Mouse (Mus musculus): ENCODE measurements at regions not wholly inside any gene's neighbourhood (a gene's known extent, or its start where the extent isn't known, plus 50 kb on each side); places are given as distances from the start of the nearest gene placed in this dataset.
"Not testable (repeated sequence)": the region's sequence is repeated elsewhere in the genome, so short reads cannot be mapped to it uniquely, and the experiment has no call there.

DNA sequence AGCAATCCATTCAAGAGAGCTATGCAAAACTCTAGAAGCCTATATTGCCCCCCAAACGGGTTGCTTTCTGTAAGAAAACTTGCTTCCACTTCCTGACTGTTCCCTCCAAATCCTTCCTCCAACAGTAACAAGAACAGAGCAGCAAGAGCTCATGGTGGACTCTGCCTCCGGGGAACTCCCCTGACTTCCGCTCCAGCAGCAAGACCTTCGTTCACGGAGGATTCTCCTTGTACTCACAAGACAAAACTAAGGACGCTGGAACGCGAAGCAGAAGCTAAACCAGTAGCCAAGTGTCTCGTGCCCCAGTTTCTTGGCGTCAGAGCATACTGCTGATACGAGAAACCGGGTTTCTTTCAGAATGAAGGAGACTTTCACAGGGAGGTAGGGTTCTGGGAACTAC, 50.7 kb downstream of the H2al2a start:
- no peak for DNase-seq

GRCm38 (mm10) chr2:17945369-17945915, 51.3 kb downstream of the H2al2a start:
- DNase-seq: no peak

DNA sequence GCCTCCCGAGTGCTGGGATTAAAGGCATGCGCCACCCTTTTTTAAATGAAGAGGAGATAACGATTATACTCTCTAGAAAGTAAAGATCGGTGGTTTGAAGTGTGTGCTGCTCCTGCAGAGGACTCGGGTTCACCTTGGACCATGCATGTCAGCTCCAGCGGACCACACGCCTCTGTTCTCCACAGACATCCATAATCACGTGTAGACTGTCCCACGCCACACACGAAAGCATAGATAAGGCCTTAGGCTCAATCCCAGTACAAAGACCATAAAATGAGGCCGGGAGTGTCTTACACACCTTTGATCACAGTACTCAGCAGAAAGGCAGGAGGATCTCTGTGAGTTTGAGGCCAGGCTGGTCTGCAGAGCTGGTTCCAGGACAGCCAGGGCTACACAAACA, 53.3 kb downstream of the H2al2a start:
- DNase-seq: no peak

DNA sequence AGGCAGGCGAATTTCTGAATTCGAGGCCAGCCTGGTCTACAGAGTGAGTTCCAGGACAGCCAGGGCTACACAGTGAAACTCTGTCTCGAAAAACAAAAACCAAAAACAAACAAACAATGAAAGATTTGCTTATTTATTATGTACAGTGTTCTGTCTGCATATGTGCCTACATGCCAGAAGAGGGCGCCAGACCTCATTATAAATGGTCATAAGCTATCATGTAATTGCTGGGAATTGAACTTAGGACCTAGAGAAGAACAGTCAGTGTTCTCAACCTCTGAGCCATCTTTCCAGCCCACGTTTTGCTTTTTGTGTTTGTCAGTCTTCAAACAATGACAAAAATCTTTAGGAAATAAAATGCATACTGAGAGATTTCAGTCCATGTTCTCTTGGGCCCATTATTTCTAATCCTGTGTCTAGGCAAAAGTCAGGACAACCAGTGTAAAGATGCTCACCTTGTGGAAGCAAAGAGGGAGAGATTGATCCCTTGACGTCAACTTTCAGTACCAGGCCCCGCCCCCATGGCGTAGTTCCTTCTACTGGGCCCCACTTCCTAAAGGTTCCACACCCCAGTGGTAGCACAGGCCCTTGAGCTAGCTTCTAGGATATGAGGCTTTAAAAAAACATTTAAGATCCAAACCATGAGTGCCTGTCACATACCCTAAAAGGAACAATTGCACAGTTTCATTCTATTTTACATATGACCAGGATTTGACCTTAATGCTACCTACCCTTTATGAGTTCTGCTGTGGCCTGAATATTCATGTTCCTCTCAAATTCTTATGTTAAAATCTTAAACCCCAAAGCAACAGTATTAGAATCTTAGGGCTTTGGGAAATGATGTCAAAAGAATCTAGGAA, 54.0 kb downstream of the H2al2a start:
- peak in 1 of 2 experiments; percentile 8 for DNase-seq

DNA sequence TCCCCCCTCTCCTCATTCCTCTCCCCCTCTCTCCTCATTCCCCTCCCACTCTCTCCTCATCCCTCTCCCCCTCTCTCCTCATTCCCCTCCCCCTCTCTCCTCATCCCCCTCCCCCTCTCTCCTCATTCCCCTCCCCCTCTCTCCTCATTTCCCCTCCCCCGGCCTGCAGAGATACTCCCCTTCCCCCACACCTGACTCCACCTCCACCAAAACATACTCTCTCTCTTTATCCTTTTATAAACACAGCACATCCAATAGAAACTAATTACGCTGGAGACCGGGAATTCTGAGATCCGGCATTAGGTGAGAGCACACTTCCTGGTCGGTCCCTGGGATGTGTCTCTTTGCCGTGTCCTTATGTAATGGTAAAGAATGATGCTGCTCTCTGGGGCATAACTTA, 54.8 kb downstream of the H2al2a start:
- no peak for DNase-seq

DNA sequence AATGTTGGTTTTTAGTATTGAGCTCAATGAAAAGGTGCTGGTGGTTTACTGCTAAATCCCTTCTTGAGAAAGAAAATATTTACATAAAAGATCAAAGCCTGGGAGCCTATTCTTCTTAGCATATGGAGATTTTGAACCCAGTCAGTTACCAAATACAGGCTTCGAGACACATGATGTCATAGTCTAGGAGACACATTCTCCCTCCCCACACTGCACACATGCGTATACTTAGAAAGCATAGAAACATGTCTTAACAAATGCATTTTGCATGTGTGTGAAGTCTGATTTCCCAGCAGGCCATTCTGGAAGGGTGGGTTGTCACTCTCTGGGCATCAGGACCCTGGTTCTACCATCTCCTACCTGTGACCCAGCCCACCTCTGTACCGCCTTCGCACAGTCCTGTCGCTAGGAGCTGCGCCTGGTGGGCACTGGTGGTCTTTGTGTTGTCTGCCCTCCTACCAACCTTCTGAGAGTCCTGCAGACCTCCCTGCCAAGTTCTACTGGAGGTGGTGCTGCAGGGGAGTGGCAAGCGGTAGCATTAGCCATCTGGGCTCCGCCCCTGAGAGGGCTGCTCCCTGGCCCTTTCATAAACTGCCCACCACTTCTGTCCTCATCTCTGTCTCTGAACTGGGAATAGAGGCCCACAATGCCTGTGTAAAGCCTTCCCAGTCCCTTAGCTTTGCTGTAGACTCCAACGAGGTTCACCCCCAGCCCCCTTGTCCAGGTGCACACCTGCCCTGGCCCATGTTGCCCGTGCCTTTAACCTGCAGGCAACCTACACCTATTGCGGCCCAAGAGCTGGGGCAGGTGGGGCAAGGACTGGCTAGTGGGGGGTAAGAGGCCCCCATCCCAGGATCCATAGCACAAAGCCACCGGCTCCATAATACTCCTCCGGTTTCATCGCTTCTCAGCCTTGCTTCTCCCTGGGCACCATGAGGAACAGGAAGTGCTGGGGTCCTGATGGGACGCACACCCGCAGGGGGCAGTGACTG, 56.6 kb downstream of the H2al2a start:
- not testable (repeated sequence) for DNase-seq

GRCm38 (mm10) chr2:17939183-17939856, 57.4 kb downstream of the H2al2a start:
- DNase-seq: no peak

DNA sequence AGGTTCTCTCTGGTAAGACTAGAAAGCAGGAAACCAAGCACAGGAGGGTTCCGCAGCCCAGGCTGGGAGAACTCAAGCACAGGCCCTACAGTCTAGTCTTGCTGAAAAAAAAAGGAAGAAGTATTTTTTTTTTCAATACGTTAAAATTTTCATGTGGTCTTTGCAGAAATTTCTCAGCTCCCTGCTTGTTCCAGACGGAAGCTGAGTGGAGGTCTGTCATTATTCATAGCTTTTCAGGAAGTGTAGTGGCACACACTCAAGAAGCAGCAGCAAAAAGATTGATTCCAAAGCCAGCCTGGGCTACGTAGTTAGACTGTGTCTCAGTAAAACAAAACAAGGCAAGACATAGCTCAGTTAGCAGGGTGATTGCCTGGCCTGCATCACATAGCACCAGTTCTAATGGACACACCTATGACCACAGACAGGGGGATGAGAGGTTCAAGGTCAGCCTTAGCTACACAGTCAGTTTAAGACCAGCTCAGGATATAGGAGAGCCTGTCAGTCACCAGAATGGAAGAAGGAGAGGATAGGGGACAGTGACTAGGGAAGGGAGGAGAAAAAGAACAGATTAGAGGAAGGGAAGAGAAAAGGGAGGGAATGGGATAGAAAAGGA, 60.1 kb downstream of the H2al2a start:
- DNase-seq: no peak

DNA sequence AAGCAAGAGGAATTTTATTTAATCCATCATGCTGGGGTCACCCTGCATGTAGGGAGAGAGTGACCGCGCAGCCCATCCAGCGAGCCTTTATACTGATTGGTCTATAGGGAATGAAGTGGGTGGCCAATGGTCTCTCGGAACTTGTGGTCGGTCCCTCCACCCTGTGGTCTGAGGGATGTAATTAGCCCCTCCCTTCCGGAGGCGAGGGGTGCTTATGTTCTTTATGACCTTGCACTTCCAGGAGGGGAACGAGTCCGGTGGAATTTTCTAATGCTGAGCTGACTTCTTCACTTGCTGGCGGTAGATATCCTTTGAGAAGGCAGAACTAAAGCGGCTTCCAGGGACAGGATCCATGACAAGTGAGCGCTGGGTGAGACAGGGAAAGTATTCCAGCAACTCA, 60.8 kb downstream of the H2al2a start:
- no peak for DNase-seq

DNA sequence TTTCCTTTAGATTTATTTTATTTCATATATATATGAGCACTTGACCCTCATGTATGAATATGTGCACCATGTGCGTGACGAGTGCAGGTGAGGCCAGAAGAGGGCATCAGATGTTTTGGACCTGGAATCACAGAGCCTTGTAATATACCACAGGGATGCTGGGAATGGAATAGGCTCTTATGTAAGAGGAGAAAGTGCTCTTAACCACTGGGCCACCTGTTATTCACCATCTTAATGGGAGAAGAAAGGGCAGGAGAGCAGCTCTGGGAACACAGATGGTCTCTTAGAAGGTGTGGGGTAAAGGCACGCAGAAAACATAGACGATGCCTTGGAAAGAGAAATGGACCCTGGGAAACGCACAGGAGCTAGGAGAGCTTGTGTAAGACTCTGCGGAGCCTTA, 61.3 kb downstream of the H2al2a start:
- DNase-seq: no peak

DNA sequence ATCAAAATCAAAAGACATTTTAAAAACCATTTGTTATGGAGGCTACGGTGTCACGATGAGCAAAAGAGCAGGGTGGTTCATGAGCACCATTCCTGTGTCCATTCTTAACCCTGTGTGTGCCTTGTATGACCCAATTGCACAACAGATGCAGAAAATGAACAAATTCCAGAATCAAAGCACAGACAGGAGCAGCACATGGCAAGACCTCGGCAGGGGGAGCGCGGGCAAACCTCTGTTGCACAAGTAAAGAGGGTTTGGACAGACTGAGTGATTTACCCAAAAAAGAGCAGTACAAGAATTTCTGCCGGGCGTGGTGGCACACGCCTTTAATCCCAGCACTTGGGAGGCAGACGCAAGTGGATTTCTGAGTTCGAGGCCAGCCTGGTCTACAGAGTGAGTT, 62.1 kb downstream of the H2al2a start:
- DNase-seq: no peak

DNA sequence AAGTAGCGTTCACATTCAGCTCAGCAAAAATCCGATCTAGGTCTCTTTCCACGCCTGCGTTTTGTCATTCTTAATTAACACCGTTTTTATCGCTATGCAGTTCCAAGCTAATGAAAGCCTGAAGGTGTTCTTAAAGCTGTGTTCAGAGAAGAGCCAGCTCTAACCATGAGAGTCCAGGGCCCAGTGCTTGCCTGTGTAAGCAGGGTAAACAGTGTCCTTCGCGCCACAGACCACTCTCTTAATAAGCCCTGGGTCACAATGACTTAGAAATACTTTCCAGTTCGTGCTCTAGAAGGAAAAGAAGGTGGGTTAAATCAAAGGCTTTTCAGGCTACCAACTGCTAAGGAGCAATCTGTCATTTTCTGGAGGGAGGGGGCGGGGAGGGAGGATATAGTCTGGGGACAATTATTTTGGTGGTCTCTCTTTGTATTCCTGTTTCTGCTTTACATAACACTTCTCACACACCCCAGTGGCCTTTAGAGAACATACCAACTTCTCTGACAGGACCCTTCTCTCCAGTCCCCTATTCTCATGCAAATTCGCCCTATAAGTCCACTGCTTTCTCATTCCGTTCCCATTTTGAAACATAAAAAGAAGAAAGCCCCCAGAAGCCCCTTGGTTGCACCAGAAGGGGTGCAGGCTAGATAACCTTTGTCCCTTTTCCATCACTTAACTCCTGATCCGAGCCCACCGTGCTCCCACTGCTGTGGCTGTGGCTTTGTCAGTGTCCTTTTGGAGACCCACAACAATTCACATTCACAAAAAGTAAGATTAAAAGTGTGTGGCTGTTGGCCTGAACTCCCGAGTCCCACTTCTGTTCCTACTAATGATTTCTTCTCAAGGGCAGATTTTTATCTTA, 63.6 kb downstream of the H2al2a start:
- DNase-seq: no peak

GRCm38 (mm10) chr2:17932426-17932931, 64.3 kb downstream of the H2al2a start:
- DNase-seq: no peak

DNA sequence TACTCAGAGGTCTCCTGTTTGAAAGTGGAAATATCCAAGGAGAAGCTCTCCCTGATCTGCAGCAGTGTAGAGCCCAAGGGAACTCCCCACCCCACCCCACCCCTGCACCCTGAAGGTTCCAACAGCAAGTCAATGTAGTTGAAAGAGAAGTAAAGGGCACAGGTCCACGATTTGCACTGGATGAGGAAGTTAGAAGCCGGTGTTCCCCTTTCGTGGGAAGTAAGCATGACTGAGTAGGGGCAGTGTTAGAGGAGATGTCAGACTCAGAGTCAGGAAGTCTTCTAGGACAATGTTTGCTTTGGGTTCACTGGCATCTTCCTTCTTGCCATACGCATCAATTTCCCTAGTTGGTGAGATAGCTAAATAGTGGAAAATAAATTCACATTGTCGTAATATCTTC, 64.9 kb downstream of the H2al2a start:
- no peak for DNase-seq

DNA sequence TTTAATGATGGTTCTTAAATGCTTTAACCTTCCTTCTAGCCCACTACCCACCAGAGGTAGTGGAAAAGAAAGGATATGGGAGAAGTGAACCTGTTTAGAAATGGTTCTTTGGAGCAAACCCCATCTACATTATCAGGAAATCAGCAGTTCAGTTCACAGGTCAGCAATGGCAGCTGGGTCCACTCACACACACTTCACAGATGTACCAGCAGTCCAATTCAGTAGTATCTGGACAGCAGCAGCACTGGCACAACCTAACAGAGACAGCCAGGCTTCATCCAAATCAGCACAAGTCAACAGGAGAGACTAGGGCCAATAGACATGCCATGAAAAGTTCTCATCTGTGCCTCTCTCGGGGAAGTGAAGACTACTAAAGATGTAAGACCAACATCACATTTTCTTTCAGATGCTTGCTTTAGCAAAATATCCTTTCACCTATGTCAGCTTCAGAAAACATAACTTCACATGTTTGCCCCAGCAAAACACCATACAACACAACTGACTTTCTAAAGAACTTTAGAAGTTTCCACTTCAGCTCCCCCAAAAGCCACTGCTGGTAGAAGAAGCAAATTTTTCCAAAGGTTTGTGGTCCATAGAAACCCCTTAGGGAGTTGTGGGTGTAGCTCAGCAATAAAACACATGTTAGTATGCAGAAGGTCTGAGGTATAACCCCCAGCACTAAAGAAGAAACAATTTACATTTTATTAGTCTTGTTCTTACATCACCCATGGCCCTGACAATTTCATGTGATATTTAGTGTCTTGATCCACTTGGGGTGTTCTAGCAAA, 77.7 kb downstream of the H2al2a start:
- DNase-seq: no peak

- no peak for DNase-seq
Observed at GRCm38 (mm10) chr2:17917238-17917946, 79.4 kb downstream of the H2al2a start.

- no peak for DNase-seq
Observed at GRCm38 (mm10) chr2:17902616-17903015, 94.1 kb downstream of the H2al2a start.

GRCm38 (mm10) chr2:17900202-17900601, 96.6 kb downstream of the H2al2a start:
- no peak for DNase-seq

GRCm38 (mm10) chr2:17898780-17899179, 98.0 kb downstream of the H2al2a start:
- DNase-seq: no peak

- DNase-seq: no peak
Observed at GRCm38 (mm10) chr2:17896036-17896435, 100.7 kb downstream of the H2al2a start.

All from cerebellum, adult 18-20 months (tissue).